Mouse (Mus musculus) Patski (cell line): ENCODE data around the gene Tekt4. TPM values are rescaled to one million over a fixed set of nuclear protein-coding genes. Genes with fewer than 3 reads are reported as not detected.

Source experiments
- ATAC-seq: fragments of 100-300 bp; one replicate; pipeline ENCODE4 v1.8.0; 2021
- CTCF ChIA-PET: fragments of 350-600 bp; sonication (Branson Sonifier 250); formaldehyde crosslinking; loops from one replicate; lab custom pipeline; 2022; ENCODE audit warnings: inconsistent platforms; lab: Charles Lee
- POLR2A ChIA-PET: fragments of 350-600 bp; sonication (Branson Sonifier 250); formaldehyde crosslinking; loops from one replicate; lab custom pipeline; 2022; ENCODE audit warnings: antibody characterized with exemption, inconsistent platforms; lab: Charles Lee
- DNase-seq: peaks from one replicate; pipeline ENCODE4 v3.0.0-alpha.2; 2011; ENCODE audit warnings: low read depth, low spot score
- H3K27me3 ChIP-seq: fragments of 371-371 bp; one replicate; pipeline ENCODE4 v1.5.1; 2021
- CTCF ChIP-seq: fragments of 100-300 bp; IDR thresholded peaks from one replicate; pipeline ENCODE4 v1.5.1; 2021
- in situ Hi-C: fragments of 300-500 bp; cut with MboI; formaldehyde crosslinking; loops from 3 replicates; pipeline ENCODE4 v1.11.1; 2018; ENCODE audit warnings: low pct_unique_long_range_greater_than_20kb, mixed read lengths
- polyA plus RNA-seq: library from polyadenylated mRNA; unstranded; gene quantifications from one replicate; pipeline ENCODE4 v1.2.3, GENCODE M21; 2021

Gene Tekt4
- not detected for polyA plus RNA-seq

DNA sequence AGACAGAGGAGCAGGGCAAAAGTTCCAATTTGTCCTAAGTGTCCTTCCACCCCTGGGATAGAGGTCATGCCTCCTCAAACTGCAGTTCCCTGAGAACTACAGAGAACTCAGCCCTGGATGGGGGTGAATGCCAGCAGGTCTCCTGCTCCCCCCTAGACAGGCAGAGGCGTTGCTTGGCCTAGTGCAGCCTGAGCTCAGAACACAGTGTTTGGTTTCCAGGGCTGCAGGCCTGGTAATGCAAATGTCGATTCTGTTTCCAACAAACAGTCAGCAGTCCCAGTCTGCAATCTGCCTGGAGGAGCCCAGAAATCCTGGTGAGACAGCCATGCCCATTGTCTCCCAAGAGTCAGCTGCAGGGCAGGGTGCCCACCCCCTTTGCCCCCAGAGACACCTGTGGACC lies at the start of gene Tekt4:
Tekt4 (plus strand) TSS at position 344 of the 400 bp plus-strand sequence.
- ChIA-PET CTCF (no interaction called here), POLR2A (no interaction called here)
- DNase-seq (no peak), ATAC-seq (no peak)
- in situ Hi-C loops, result no loop called here
- H3K27me3 ChIP-seq, result peaks cover 27% of the 10 kb centered on the region
- no peak for TF ChIP-seq CTCF

DNA sequence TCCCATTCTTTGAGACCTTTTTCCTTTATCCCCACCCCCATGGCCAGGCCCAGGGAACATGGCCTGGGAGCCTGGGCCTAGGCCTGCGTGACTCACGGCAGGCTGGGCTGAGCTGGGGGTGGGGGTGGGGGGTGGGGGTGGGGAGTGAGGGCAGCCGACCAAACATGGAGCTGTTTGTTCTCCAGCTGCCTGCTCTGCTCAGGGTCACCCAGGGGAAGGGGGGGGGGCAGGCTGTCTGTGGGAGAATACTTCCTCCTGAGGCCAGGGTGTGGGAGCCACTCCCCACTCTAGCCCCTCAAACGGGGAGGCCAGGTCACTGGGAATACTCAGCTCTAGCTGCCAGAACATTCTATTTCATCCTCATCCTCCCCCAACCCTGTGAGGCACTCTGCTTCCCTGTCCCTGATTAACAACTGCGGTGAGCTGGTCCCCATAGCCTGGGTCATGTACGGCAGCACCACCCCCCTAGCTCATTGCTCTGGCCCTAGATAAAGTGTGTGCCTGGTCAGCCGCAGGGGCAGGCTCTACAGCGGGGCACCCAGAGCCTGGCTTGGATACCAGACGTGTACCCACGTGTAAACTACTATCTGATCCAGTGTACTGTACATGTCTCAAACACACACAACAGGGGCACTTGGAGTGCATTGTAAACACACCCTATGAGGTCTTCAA lies 49.1 kb upstream of the Tekt4 start:
- DNase-seq (no peak), ATAC-seq (no peak)
- no peaks in the 10 kb centered on the region for H3K27me3 ChIP-seq
- in situ Hi-C loops, result no loop called here
- POLR2A ChIA-PET, result interaction anchor here (0.5 to 0.7 kb wide), 2 partner anchors 8 to 22 kb away, joined by 3 to 7 read pairs; no protein-coding TSS in a partner anchor
- no peak for TF ChIP-seq CTCF
- CTCF ChIA-PET, result no interaction called here

DNA sequence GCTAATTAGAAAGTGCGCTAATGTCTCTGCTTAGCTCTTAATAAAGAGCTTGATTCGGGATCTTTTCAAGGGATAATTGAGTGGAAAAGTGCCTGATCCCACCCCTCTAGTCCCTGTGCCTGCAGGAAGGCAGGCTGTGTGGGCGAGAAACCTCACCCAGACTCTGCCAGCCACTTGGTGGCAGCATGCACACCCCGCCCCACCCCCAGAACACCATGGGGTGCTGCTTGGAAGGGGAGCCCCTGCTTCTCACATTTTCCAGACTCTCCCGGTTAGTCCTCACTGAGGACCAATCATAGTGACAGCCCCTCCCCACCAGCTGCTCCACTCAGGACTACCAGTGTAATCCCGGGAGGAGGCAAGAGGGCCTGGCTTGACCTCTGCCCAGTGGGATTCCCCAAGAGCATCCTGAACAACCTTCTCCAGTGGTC lies 48.4 kb upstream of the Tekt4 start:
- no peak for DNase-seq

DNA sequence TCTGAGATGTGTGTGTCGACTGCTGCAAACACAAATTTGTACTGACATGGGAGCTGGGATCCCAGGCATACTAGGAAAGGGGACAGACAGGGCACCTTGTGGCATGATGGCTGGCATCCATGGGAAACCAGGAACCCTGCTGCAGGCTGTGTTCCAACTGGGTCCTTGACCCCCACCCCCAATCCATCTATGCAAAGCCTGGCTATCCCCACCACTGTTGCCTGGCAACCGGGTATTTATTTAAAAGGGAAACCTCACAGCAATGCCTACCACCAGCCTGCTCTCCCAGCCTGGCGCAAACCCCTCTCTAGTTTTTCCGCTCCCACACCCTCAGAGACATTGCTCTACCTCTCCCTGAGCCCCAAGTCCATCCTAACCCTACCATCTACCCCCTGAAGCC lies 47.1 kb upstream of the Tekt4 start:
- DNase-seq (no peak), ATAC-seq (no peak)
- in situ Hi-C loops, result no loop called here
- no peak for TF ChIP-seq CTCF
- ChIA-PET POLR2A (no interaction called here), CTCF (no interaction called here)
- H3K27me3 ChIP-seq, result no peaks in the 10 kb centered on the region

More for the DNA sequence above, 48.4 kb upstream of the Tekt4 start:
- in situ Hi-C loops, result no loop called here
- no peak for ATAC-seq
- no peak for TF ChIP-seq CTCF
- H3K27me3 ChIP-seq, result no peaks in the 10 kb centered on the region
- ChIA-PET CTCF (no interaction called here), POLR2A (no interaction called here)

DNA sequence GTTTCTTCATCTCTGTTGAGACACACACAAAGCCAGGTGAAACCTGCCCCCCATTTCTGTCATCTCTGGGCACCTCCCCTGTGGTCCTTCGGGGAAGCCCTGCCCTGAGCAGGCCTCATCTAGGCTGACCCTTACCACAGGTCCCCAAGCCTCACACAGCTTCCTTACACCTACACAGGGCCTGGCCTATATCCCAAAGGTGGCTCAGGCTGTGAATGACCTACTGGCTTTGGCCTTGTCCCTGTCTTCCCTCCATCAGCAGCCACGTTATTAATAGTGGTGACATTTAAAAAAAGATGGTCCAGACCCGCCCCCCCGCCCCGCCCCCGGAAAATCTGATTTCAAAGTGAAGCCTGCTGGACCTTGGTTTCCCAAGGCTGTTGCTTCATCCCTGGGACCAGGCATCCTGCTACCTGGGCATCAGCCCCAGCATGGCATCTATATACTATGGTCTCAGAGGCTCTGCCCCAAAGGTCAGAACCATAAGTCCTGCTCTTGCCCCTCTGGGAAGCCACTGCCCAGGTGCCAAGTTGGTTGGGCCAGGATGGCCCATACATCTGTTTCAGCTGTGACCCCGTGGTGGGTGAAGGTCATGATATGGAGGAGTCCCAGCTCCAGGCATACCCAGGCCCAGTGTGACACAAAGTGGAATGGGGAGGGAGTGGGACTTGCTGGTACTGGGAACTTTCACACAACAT lies 46.0 kb upstream of the Tekt4 start:
- in situ Hi-C loops, result no loop called here
- POLR2A ChIA-PET, result no interaction called here
- no peaks in the 10 kb centered on the region for H3K27me3 ChIP-seq
- no peak for TF ChIP-seq CTCF
- CTCF ChIA-PET, result no interaction called here
- DNase-seq (no peak), ATAC-seq (no peak)

DNA sequence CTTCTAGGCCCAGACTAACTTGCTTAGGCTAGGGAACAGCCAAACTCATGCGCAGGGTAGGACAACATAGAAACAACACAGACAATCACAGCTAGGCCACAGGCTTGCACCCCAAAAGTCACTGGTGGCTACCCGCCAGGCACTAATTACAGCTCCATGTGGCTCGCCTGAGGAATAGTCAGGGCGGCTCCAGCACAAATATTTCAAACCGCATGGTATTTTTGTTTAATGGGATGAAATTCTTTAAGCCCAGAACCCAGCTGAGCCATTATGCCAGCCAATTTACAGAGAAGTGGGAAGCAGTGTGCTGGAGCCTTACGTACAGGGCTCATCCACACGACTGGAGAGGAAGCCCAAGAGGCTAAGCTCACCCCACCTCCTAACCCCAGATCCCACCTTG lies 44.8 kb upstream of the Tekt4 start:
- POLR2A ChIA-PET, result no interaction called here
- in situ Hi-C loops, result no loop called here
- ATAC-seq (no peak), DNase-seq (no peak)
- CTCF ChIA-PET, result no interaction called here
- H3K27me3 ChIP-seq, result no peaks in the 10 kb centered on the region
- no peak for TF ChIP-seq CTCF

DNA sequence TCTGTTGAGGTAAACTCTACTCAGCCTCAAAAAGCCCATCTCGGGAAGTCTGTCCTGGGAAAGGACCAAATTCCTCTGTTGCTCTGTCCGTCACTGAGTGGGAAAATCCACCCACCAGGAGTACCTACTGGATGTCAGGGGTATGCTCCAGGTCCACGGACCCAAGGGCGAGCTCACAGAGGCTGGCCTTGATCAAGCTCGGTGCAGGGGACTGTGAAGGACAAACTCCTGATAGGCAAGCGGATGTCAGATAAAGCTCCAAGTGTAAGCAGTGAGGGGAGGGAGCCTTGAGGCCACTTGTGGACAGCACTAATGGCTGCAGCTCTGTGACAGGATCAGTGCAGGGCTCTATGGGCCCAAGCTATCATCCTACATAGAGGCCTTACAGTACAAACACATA lies 44.2 kb upstream of the Tekt4 start:
- POLR2A ChIA-PET, result no interaction called here
- DNase-seq, result no peak
- TF ChIP-seq CTCF, result no peak
- in situ Hi-C loops, result no loop called here
- H3K27me3 ChIP-seq, result no peaks in the 10 kb centered on the region
- no peak for ATAC-seq
- CTCF ChIA-PET, result interaction anchor here (1.5 kb wide), 1 partner anchor 10 kb away, joined by 3 read pairs; no protein-coding TSS in a partner anchor

DNA sequence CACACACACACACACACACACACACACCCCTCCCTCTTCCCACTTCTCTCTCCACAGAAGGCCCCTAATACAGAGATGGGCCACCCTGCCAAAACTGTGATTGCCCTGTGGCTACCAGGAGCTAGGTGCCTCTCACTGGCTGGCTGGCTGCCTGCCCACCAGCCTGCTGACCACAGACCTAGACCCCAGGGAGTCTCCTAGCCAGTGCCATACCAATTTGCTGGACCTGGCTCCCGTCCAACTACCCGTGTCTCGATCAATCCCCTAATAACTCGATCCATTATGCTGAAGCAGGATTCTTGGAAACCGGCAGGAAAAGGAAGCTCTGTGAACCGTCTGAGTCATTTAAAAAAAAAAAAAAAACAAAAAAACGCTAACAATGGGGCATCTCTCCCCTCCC lies 43.6 kb upstream of the Tekt4 start:
- ATAC-seq, result no peak
- ChIA-PET CTCF (interaction anchor here (1.3 to 1.5 kb wide), 2 partner anchors 10 to 125 kb away, joined by 3 read pairs; no protein-coding TSS in a partner anchor), POLR2A (no interaction called here)
- TF ChIP-seq CTCF, result no peak
- no peaks in the 10 kb centered on the region for H3K27me3 ChIP-seq
- DNase-seq, result peak; percentile 28
- in situ Hi-C loops, result no loop called here

DNA sequence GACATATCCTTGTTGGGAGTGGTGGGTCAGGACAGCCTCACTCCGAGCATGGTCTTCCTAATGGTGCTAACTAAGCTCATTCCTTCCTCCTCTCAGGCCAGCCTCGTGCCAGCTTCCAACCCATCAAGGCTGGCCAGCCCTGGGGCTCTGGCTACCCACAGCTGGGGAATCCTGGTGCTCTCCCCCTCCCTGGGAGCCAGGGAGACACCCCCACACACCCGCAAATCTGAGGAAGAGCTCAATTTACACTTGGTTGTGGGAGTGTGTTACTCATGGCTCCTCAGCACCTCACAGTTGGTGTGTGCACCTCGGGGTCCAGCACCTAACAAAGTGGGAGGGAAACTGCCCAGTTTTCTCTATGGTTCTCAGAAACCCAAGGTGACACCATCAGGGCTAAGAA lies 43.2 kb upstream of the Tekt4 start:
- ChIA-PET POLR2A (no interaction called here), CTCF (interaction anchor here (1.3 to 1.5 kb wide), 2 partner anchors 9 to 126 kb away, joined by 3 read pairs; no protein-coding TSS in a partner anchor)
- in situ Hi-C loops, result no loop called here
- no peak for TF ChIP-seq CTCF
- no peaks in the 10 kb centered on the region for H3K27me3 ChIP-seq
- DNase-seq, result no peak
- no peak for ATAC-seq

DNA sequence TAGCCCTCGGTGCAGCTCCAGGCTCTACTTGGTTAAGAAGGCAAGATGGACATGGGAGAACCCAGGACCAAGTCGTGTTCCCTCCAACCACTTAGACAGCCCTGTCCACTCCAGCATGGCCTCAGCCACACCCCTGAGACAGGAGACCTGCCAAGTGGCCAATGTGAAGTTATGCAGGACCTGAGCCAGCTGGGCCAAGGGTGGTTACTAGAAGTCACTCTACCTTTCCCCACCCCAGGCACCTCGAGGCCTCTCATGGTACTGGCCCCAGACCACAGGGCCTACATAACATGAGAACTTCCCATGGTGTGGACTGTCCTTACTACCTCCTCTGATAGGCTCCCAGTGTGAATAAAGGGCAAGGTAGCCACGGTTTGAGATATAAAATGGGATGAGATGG lies 40.2 kb upstream of the Tekt4 start:
- in situ Hi-C loops, result no loop called here
- POLR2A ChIA-PET, result no interaction called here

DNA sequence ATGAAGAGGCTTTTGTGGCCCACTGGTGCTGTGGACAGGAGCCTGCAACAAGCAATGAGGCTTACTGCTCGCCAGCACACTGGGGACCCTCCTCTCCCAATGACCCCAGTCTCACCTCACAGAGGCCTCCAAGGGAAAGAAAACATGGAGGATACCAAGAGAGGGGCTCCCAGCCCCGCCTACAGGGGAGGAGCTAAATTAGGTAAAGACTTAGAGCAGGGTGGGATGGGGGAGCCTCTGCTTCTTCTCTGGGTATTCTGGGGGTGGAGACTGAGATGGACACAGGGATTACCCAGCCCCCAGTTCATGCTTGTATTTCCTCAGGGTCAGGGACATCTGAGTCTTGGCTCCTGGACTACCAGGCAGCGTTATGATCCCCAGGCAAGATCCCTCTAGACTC lies 39.5 kb upstream of the Tekt4 start:
- H3K27me3 ChIP-seq, result no peaks in the 10 kb centered on the region
- TF ChIP-seq CTCF, result no peak
- ChIA-PET POLR2A (no interaction called here), CTCF (no interaction called here)
- DNase-seq (no peak), ATAC-seq (no peak)
- in situ Hi-C loops, result no loop called here

More for the DNA sequence above, 40.2 kb upstream of the Tekt4 start:
- no peaks in the 10 kb centered on the region for H3K27me3 ChIP-seq
- no peak for TF ChIP-seq CTCF
- DNase-seq (no peak), ATAC-seq (no peak)
- CTCF ChIA-PET, result no interaction called here
